Mouse (Mus musculus) Patski (cell line): ENCODE data around the gene Acvrl1. TPM values are rescaled to one million over a fixed set of nuclear protein-coding genes. Genes with fewer than 3 reads are reported as not detected.
A peak's percentile ranks its signal among the peaks of the same experiment; 100 is the strongest.

ENCODE experiments used
- ATAC-seq: fragments of 100-300 bp; one replicate; pipeline ENCODE4 v1.8.0; 2021
- CTCF ChIA-PET: fragments of 350-600 bp; sonication (Branson Sonifier 250); formaldehyde crosslinking; loops from one replicate; lab custom pipeline; 2022; ENCODE audit warnings: inconsistent platforms; lab: Charles Lee
- POLR2A ChIA-PET: fragments of 350-600 bp; sonication (Branson Sonifier 250); formaldehyde crosslinking; loops from one replicate; lab custom pipeline; 2022; ENCODE audit warnings: antibody characterized with exemption, inconsistent platforms; lab: Charles Lee
- DNase-seq: peaks from one replicate; pipeline ENCODE4 v3.0.0-alpha.2; 2011; ENCODE audit warnings: low read depth, low spot score
- H3K27me3 ChIP-seq: fragments of 371-371 bp; one replicate; pipeline ENCODE4 v1.5.1; 2021
- CTCF ChIP-seq: fragments of 100-300 bp; IDR thresholded peaks from one replicate; pipeline ENCODE4 v1.5.1; 2021
- in situ Hi-C: fragments of 300-500 bp; cut with MboI; formaldehyde crosslinking; loops from 3 replicates; pipeline ENCODE4 v1.11.1; 2018; ENCODE audit warnings: low pct_unique_long_range_greater_than_20kb, mixed read lengths
- polyA plus RNA-seq: library from polyadenylated mRNA; unstranded; gene quantifications from one replicate; pipeline ENCODE4 v1.2.3, GENCODE M21; 2021

Acvrl1 gene
- polyA plus RNA-seq, 1 experiment from 2014 or later, result not detected

DNA sequence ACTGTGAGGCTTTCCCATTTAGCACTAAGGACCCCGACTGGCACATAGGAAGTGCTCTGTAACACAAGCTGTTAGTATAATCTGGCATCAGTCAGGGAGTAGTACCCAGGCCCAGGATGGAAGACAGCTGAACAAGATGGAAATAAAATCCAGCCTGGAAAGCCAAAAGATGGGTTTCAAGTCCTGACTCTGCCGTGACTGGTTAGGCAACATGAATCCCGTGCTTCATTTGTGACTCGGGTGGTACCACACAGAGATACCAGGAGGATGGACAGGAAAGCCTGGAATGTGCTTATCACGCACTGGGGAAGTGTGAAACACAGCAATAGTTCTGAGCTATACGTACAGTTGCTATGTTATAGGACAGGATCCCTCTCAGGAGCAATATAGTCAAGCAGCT lies 12.3 kb downstream of the Acvrl1 start:
- ChIA-PET POLR2A (interaction anchor here (0.5 to 1.5 kb wide), 3 partner anchors 57 to 1118 kb away, joined by 3 to 4 read pairs (median 3); partner anchors contain the start of gene Fignl2), CTCF (interaction anchor here (1.0 to 1.1 kb wide), 2 partner anchors 17 to 81 kb away, joined by 3 read pairs; no protein-coding TSS in a partner anchor)
- DNase-seq, result no peak
- no peak for ATAC-seq
- no peak for TF ChIP-seq CTCF
- no peaks in the 10 kb centered on the region for H3K27me3 ChIP-seq
- in situ Hi-C loops, result loop anchor here (10.0 kb wide), 1 partner anchor 54 kb away; no protein-coding TSS in a partner anchor

DNA sequence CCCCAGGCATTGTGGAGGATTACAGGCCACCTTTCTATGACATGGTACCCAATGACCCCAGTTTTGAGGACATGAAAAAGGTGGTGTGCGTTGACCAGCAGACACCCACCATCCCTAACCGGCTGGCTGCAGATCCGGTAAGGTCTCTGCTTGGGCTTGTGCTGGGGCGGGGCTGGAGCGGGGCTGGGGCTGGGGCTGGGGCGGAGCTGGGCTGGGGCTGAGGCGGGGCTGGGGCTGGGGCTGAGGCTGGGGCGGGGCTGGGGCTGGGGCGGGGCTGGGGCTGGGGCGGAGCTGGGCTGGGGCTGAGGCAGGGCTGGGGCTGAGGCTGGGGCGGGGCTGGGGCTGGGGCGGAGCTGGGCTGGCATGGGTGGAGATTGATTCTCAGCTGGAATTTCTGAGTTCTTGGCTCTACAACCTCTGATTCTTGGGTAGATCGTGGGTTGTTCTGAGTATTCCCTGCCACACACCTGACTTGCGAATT lies 12.8 kb downstream of the Acvrl1 start:
- DNase-seq, result no peak
- POLR2A ChIA-PET, result no interaction called here
- H3K27me3 ChIP-seq, result no peaks in the 10 kb centered on the region
- in situ Hi-C loops, result loop anchor here (10.0 kb wide), 1 partner anchor 54 kb away; no protein-coding TSS in a partner anchor
- no peak for TF ChIP-seq CTCF
- ATAC-seq, result no peak
- CTCF ChIA-PET, result interaction anchor here (1.0 kb wide), 1 partner anchor 16 kb away, joined by 3 read pairs; no protein-coding TSS in a partner anchor

DNA sequence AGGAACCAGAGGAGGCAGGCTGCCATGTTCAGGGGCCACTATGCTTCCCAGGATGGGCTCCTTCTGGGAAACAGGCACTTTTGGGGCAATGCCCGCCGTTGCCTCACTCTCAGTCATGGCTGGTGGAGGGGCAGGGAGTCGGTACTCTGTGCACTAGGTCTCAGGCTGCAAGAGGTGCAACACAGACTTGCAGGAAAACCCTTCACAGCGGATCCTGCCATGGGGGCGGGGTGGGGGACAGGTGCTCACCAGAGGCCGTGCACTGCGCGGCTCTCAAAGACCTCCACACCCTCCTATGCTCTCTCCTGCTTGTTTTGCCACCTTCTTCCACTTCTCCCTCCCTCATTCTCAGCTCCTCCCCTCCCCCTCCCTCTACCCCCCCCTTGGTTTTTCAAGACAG lies 14.3 kb downstream of the Acvrl1 start:
- H3K27me3 ChIP-seq, result no peaks in the 10 kb centered on the region
- TF ChIP-seq CTCF, result no peak
- in situ Hi-C loops, result loop anchor here (10.0 kb wide), 1 partner anchor 52 kb away; no protein-coding TSS in a partner anchor
- ChIA-PET CTCF (no interaction called here), POLR2A (no interaction called here)
- ATAC-seq (no peak), DNase-seq (no peak)

DNA sequence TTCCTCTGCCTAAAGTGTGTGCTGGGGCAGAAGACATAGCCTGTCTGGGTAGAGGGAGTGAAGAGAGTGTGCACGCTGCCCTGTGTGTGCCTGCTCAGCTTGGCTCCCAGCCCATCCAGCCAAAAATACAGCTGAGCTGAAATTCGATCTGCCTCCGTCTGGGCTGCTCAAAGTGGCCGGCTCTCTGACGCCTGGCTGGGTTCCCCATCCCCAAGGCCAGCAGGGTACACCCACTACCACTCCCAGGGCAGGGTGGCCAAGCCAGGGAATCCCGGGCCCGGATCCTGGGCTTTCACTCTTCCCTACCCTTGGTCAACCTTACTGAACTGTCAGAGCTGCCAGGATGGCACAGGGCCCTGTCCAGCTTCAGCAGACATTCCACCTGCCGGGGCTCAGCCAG lies 15.2 kb downstream of the Acvrl1 start:
- peak; percentile 16 for ATAC-seq
- H3K27me3 ChIP-seq, result no peaks in the 10 kb centered on the region
- ChIA-PET CTCF (no interaction called here), POLR2A (interaction anchor here (0.8 kb wide), 1 partner anchor 68 kb away, joined by 4 read pairs; no protein-coding TSS in a partner anchor)
- in situ Hi-C loops, result loop anchor here (10.0 kb wide), 1 partner anchor 51 kb away; no protein-coding TSS in a partner anchor
- no peak for DNase-seq
- TF ChIP-seq CTCF, result no peak

DNA sequence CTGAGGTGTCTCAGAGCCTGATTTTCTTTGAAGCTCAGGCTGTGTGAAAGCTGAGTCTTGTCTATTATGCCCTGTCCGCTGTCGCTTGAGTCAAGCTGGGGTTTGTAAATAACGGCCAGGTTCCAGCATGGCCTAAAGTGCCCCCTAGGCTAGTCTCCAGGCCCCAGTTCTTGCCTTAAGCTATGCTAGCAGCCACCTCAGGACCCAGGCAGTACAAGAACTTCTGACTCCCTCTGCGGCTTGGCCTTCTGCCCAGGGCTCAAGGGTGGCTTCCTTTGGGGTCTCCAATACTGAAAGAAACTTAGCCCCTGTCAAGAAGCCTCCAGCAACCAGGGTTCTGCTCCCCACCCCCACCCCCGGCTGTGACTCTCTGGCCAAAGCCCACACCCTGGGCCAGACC lies 15.9 kb downstream of the Acvrl1 start:
- no peak for ATAC-seq
- DNase-seq, result no peak
- CTCF ChIA-PET, result interaction anchor here (1.7 kb wide), 1 partner anchor 13 kb away, joined by 4 read pairs; no protein-coding TSS in a partner anchor

DNA sequence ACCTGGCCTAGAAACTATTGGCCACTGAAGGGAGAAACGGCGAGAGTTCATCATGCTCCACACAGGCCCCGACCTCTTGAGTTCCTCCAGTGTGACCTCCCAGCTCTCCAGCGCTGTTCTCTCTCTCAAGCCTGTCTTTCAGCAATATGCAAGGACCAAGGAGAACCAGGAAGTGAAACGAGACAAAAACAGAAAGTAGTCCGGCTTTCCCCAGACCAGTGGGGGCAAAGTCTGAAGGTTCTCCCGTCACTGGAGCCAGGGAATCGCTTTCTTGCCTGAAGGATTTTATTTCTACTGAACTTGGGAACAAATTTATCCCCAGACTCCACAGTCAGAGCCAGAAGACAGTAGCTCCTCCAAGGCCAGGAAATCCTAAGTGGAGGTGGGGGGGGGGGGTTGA lies 16.5 kb downstream of the Acvrl1 start:
- H3K27me3 ChIP-seq, result no peaks in the 10 kb centered on the region
- no peak for DNase-seq
- in situ Hi-C loops, result loop anchor here (10.0 kb wide), 1 partner anchor 50 kb away; no protein-coding TSS in a partner anchor
- ATAC-seq, result no peak
- TF ChIP-seq CTCF, result no peak
- POLR2A ChIA-PET, result no interaction called here
- CTCF ChIA-PET, result interaction anchor here (1.2 to 1.7 kb wide), 2 partner anchors 13 to 53 kb away, joined by 3 to 4 read pairs; no protein-coding TSS in a partner anchor

More for the DNA sequence above, 15.9 kb downstream of the Acvrl1 start:
- POLR2A ChIA-PET, result no interaction called here
- no peak for TF ChIP-seq CTCF
- H3K27me3 ChIP-seq, result no peaks in the 10 kb centered on the region
- in situ Hi-C loops, result loop anchor here (10.0 kb wide), 1 partner anchor 51 kb away; no protein-coding TSS in a partner anchor

DNA sequence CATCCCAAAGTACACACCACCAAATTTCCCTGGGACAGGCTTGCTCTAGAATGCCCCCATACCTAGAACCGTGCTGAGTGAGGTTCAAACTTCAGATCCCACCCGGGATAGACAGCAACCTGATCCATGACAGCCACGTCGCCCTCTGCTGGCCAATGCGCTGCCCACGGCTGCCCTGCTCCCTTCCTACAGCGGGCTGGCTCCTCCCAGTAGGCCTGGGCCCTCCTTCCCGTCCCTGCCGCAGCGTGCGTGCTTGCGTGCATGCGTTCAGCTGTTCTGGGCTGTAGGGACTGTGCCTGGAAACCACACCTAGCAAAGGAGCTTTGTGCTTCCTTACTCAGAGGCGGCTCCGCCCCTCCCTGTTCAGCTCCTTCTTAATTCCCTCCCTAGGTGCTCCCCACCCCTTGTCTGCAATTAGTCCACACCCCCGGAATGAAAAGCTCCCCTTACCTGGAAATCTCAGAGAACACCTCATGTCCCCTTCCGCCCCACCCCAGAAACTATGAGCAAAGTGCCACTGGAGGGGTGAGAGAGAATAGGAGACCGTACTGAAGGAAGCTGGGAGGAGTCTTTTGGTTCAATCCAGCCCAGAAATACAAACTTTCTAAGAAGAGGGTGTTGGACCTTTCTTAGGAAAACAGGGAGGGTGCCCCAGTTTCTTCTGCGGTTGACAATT lies 17.2 kb downstream of the Acvrl1 start:
- ATAC-seq (no peak), DNase-seq (no peak)
- CTCF ChIA-PET, result interaction anchor here (1.2 to 1.7 kb wide), 3 partner anchors 12 to 58 kb away, joined by 3 to 4 read pairs (median 3); no protein-coding TSS in a partner anchor
- in situ Hi-C loops, result loop anchor here (10.0 kb wide), 1 partner anchor 49 kb away; no protein-coding TSS in a partner anchor
- POLR2A ChIA-PET, result interaction anchor here (1.0 kb wide), 1 partner anchor 50 kb away, joined by 3 read pairs; no protein-coding TSS in a partner anchor
- no peaks in the 10 kb centered on the region for H3K27me3 ChIP-seq
- TF ChIP-seq CTCF, result no peak

DNA sequence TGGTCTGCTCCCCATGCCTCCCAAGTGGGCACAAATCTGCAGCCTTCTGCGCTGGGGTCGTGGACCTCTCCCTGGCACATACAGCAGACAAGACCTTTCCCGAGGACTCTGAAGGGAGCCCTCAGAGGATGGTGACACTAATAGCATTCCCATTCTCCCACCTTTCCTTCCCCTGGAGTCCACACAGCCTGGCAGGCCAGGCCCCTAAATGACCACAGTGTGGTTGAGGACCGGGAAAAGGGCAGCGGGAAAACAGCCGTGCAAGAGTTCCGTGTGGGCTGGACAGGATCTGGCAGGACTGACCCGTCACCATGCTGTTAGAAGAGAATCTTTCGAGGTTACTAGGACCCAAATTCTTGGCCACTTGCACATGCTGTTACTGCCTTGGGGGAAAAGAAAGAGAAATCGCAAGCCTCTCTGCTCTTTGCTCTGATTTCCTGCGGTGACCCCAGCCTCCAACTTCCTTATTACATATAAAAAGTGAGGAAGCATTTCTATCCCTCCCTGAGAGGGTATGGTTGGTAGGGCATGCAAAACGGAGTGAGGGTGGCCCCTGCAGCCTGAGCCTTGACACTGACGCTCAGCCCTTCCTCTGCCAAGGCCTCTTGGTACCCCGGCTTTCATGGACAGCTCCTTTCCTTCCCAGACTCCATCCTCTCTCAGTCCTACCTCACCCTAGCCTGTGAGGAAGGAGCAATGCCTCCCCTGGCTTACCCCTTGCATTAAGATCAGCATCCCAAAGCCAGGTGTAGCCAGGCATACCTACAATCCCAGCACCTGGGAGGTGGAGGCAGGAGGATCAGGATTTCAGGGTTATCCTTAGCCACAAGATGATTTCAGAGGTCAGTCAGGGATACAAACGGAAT lies 18.0 kb downstream of the Acvrl1 start:
- POLR2A ChIA-PET, result interaction anchor here (1.0 to 1.3 kb wide), 2 partner anchors 28 to 49 kb away, joined by 3 read pairs; no protein-coding TSS in a partner anchor
- no peaks in the 10 kb centered on the region for H3K27me3 ChIP-seq
- in situ Hi-C loops, result loop anchor here (10.0 kb wide), 1 partner anchor 48 kb away; no protein-coding TSS in a partner anchor
- ATAC-seq (no peak), DNase-seq (no peak)
- CTCF ChIA-PET, result interaction anchor here (1.0 to 1.7 kb wide), 4 partner anchors 11 to 58 kb away, joined by 3 to 4 read pairs (median 3); no protein-coding TSS in a partner anchor
- no peak for TF ChIP-seq CTCF

DNA sequence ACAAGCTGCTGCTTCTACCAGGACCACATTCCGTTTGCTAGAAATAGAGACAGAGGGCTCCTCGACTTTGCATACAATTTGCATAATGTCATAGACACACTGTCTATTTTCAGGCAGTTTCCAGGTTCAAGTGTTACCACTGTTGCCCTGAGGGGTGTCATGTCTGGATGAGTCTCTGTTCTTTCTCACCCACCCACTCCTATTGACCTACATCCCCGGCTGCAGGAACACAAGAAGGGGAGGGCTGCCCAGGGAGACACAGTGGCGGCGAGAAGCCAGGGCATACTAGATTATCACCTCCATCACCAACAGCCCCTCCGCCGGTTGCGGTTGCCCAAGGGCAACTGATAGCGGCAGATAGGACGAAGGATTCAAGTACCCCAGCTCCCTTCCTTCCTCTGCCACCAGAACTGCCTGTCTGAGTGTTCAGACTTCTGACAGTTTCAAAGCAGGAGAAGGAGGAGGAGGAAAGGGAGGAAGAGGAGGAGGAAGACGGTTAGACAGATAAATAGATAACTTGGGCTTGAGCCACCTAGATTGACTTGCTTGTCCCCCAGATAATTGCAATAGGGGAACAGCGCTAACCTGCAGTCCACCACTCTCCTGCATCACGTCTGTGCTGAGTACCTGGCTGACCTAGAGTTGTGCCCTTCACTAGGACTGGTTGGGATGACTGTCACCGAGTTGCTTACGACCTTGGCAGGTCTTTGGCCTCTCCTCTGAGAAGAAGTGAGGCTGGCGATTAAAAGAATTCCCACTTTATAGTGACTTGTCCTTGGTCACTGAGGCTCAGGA lies 19.0 kb downstream of the Acvrl1 start:
- CTCF ChIA-PET, result interaction anchor here (0.7 to 2.1 kb wide), 6 partner anchors 16 to 91 kb away, joined by 3 to 8 read pairs (median 3); no protein-coding TSS in a partner anchor
- DNase-seq (no peak), ATAC-seq (no peak)
- POLR2A ChIA-PET, result interaction anchor here (1.2 to 1.3 kb wide), 2 partner anchors 17 to 27 kb away, joined by 3 read pairs; no protein-coding TSS in a partner anchor
- H3K27me3 ChIP-seq, result no peaks in the 10 kb centered on the region
- no peak for TF ChIP-seq CTCF
- in situ Hi-C loops, result loop anchor here (10.0 kb wide), 1 partner anchor 47 kb away; no protein-coding TSS in a partner anchor
